Mouse (Mus musculus): ENCODE measurements around the gene Ccdc102a.

- TF ChIP-seq EP300 (IDR thresholded peaks at IDR 0.05) (no peak), CTCF (IDR thresholded peaks at IDR 0.05) (no peak)
These were observed 29.4 kb downstream of the Ccdc102a start for GRCm38 (mm10) chr8:94888383-94889036.
